Mouse (Mus musculus) thymus, adult 2 months (tissue): ENCODE measurements around the gene Lef1. TPM values are rescaled to one million over a fixed set of nuclear protein-coding genes. Genes with fewer than 3 reads are reported as not detected.

Experiments used
- DNase-seq: peaks from one replicate; pipeline ENCODE4 v3.0.0; 2021
- H3K27ac ChIP-seq: fragments of 200-500 bp; 2 replicates; pipeline ENCODE4 v1.5.1; 2012; ENCODE audit warnings: low read length, control low read depth; ENCODE audit not compliant: control insufficient read depth, insufficient read depth
- H3K27me3 ChIP-seq: fragments of 200-500 bp; 2 replicates; pipeline ENCODE4 v1.6.1; 2012; ENCODE audit warnings: mild to moderate bottlenecking, low read length, moderate library complexity, mixed read lengths; ENCODE audit not compliant: control insufficient read depth, insufficient read depth
- H3K36me3 ChIP-seq: fragments of 200-500 bp; 2 replicates; pipeline ENCODE4 v1.6.1; 2012; ENCODE audit warnings: mild to moderate bottlenecking, low read length, moderate library complexity; ENCODE audit not compliant: control insufficient read depth, insufficient read depth
- H3K4me1 ChIP-seq: fragments of 200-500 bp; replicated peaks from 2 replicates; pipeline ENCODE4 v1.6.1; 2012; ENCODE audit warnings: low read length; ENCODE audit not compliant: control insufficient read depth, insufficient read depth
- H3K4me3 ChIP-seq: fragments of 200-500 bp; 2 replicates; pipeline ENCODE4 v1.5.1; 2012; ENCODE audit warnings: mild to moderate bottlenecking, low read length, control low read depth, moderate library complexity; ENCODE audit not compliant: control insufficient read depth, insufficient read depth
- CTCF ChIP-seq: fragments of 200-500 bp; IDR thresholded peaks from 2 replicates; pipeline ENCODE4 v1.5.1; 2012; ENCODE audit warnings: mild to moderate bottlenecking, control low read depth, low read length, moderate library complexity, borderline replicate concordance; ENCODE audit not compliant: control insufficient read depth, poor library complexity, insufficient read depth; ENCODE audit errors: extremely low read depth
- POLR2A ChIP-seq: fragments of 200-500 bp; IDR thresholded peaks from 2 replicates; pipeline ENCODE4 v1.6.1; 2012; ENCODE audit warnings: mild to moderate bottlenecking, low read length, control low read depth, moderate library complexity; ENCODE audit not compliant: control insufficient read depth, poor library complexity, insufficient read depth; ENCODE audit errors: extremely low read depth
- WGBS: fragments of 180-500 bp; shearing (Covaris S2); methylation state at CpG from one replicate; pipeline ENCODE4 v1.1.7; 2018; 5-methylcytosine and 5-hydroxymethylcytosine counted together
- polyA plus RNA-seq: library from polyadenylated mRNA; depleted of rRNA; stranded (reverse); fragments of >200 nt; gene quantifications from 2 replicates; pipeline ENCODE4 v1.2.3, GENCODE M21; 2012

Lef1 gene
- polyA plus RNA-seq, 1 experiment: 279 TPM

GRCm38 (mm10) chr3:131157471-131157870 lies 47.2 kb downstream of the Lef1 start:
- H3K27me3 ChIP-seq: no peaks in the 10 kb centered on the region
- peak; percentile 75 for DNase-seq
- H3K36me3 ChIP-seq: no peaks in the 10 kb centered on the region
- 3% methylated on average over 7 of the region's 7 CpGs for WGBS
- H3K4me3 ChIP-seq: peak overlapping the region; percentile 1; the same call in 1 of the 2 replicates
- peaks cover 79% of the 10 kb centered on the region for H3K4me1 ChIP-seq
- peak overlapping the region; percentile 94 for H3K27ac ChIP-seq
- no peak for TF ChIP-seq CTCF
- TF ChIP-seq POLR2A: no peak

GRCm38 (mm10) chr3:131159204-131159760 lies 49.0 kb downstream of the Lef1 start:
- 39% methylated on average over 12 of the region's 12 CpGs for WGBS
- H3K27me3 ChIP-seq: no peaks in the 10 kb centered on the region
- peak; percentile 57 for DNase-seq
- TF ChIP-seq CTCF: no peak
- no peak for TF ChIP-seq POLR2A
- no peaks in the 10 kb centered on the region for H3K36me3 ChIP-seq
- H3K27ac ChIP-seq: peak overlapping the region; percentile 92
- peaks cover 73% of the 10 kb centered on the region for H3K4me1 ChIP-seq
- no peak overlapping the region for H3K4me3 ChIP-seq

- H3K4me3 ChIP-seq: no peak overlapping the region
- no peak for DNase-seq
- H3K4me1 ChIP-seq: peaks cover 66% of the 10 kb centered on the region
- TF ChIP-seq POLR2A (no peak), CTCF (no peak)
- H3K27me3 ChIP-seq: no peaks in the 10 kb centered on the region
- no peaks in the 10 kb centered on the region for H3K36me3 ChIP-seq
- H3K27ac ChIP-seq: peak overlapping the region; percentile 92
- 44% methylated on average over 14 of the region's 14 CpGs for WGBS
These were observed 49.8 kb downstream of the Lef1 start for GRCm38 (mm10) chr3:131159881-131160615.

- H3K27me3 ChIP-seq: no peaks in the 10 kb centered on the region
- TF ChIP-seq CTCF (no peak), POLR2A (no peak)
- H3K36me3 ChIP-seq: no peaks in the 10 kb centered on the region
- WGBS: 98% methylated on average over 7 of the region's 7 CpGs
- DNase-seq: no peak
- no peak overlapping the region for H3K4me3 ChIP-seq
- peak overlapping the region; percentile 92; the same call in 1 of the 2 replicates for H3K27ac ChIP-seq
- peaks cover 57% of the 10 kb centered on the region for H3K4me1 ChIP-seq
These were observed 50.6 kb downstream of the Lef1 start for GRCm38 (mm10) chr3:131160921-131161320.

GRCm38 (mm10) chr3:131167731-131168130 lies 57.5 kb downstream of the Lef1 start:
- Histone ChIP-seq H3K4me3 (no peak overlapping the region), H3K4me1 (peaks cover 13% of the 10 kb centered on the region), H3K27me3 (no peaks in the 10 kb centered on the region), H3K27ac (no peak overlapping the region), H3K36me3 (0 out of 2 replicates have a peak, but pooled peaks cover 5% of the 10 kb centered on the region)
- 93% methylated on average over 4 of the region's 4 CpGs for WGBS
- TF ChIP-seq POLR2A (no peak), CTCF (no peak)
- DNase-seq: no peak

- Histone ChIP-seq H3K27ac (no peak overlapping the region), H3K4me1 (peaks cover 15% of the 10 kb centered on the region), H3K36me3 (0 out of 2 replicates have a peak, but pooled peaks cover 5% of the 10 kb centered on the region), H3K27me3 (no peaks in the 10 kb centered on the region), H3K4me3 (no peak overlapping the region)
- DNase-seq: no peak
- TF ChIP-seq POLR2A (no peak), CTCF (no peak)
- 96% methylated on average over 6 of the region's 6 CpGs for WGBS
These were observed 58.9 kb downstream of the Lef1 start for GRCm38 (mm10) chr3:131169161-131169560.

- no peak overlapping the region for H3K4me3 ChIP-seq
- 93% methylated on average over 6 of the region's 6 CpGs for WGBS
- H3K27me3 ChIP-seq: no peaks in the 10 kb centered on the region
- peaks cover 21% of the 10 kb centered on the region for H3K4me1 ChIP-seq
- no peak for DNase-seq
- 0 out of 2 replicates have a peak, but pooled peaks cover 5% of the 10 kb centered on the region for H3K36me3 ChIP-seq
- H3K27ac ChIP-seq: no peak overlapping the region
- no peak for TF ChIP-seq CTCF
- no peak for TF ChIP-seq POLR2A
These were observed 59.9 kb downstream of the Lef1 start for GRCm38 (mm10) chr3:131170099-131170643.
